Mouse (Mus musculus) layer of hippocampus, adult 11-12 months (tissue): Measurements from ENCODE around the gene Angptl1.

Source experiments
- DNase-seq: peaks from one replicate; pipeline ENCODE4 v3.0.0; 2022; ENCODE audit warnings: low spot score

The Angptl1 gene

GRCm38 (mm10) chr1:156870616-156871015, 32.3 kb downstream of the Angptl1 start:
- no peak for DNase-seq

- DNase-seq, result no peak
Observed at GRCm38 (mm10) chr1:156884782-156885181, 46.4 kb downstream of the Angptl1 start.

GRCm38 (mm10) chr1:156885879-156886278, 47.5 kb downstream of the Angptl1 start:
- no peak for DNase-seq

GRCm38 (mm10) chr1:156888830-156889229, 50.5 kb downstream of the Angptl1 start:
- no peak for DNase-seq

- DNase-seq, result no peak
Observed at GRCm38 (mm10) chr1:156891561-156891960, 53.2 kb downstream of the Angptl1 start.

GRCm38 (mm10) chr1:156901689-156902088, 63.3 kb downstream of the Angptl1 start:
- no peak for DNase-seq

- DNase-seq, result no peak
Observed at GRCm38 (mm10) chr1:156903899-156904298, 65.5 kb downstream of the Angptl1 start.

GRCm38 (mm10) chr1:156905660-156906059, 67.3 kb downstream of the Angptl1 start:
- DNase-seq, result no peak

GRCm38 (mm10) chr1:156909265-156909664, 70.9 kb downstream of the Angptl1 start:
- no peak for DNase-seq

- DNase-seq, result no peak
Observed at GRCm38 (mm10) chr1:156909866-156910265, 71.5 kb downstream of the Angptl1 start.
